Mouse (Mus musculus) spleen, embryonic (tissue): ENCODE results near the gene Olfr15.
"Not testable (repeated sequence)": the region's sequence is repeated elsewhere in the genome, so short reads cannot be mapped to it uniquely, and the experiment has no call there.

Source experiments
- CTCF ChIA-PET: fragments of 350-600 bp; sonication (Branson Sonifier 250); formaldehyde crosslinking; loops from one replicate; lab custom pipeline; 2022; lab: Charles Lee

Olfr15 gene

GRCm38 (mm10) chr16:3830588-3831109 is at the start of gene Olfr15:
Gene Olfr15, plus strand, starts transcription at chr16:3830878.
- CTCF ChIA-PET: no interaction called here

GRCm38 (mm10) chr16:3781237-3781636 is 49.4 kb upstream of the Olfr15 start:
- CTCF ChIA-PET: no interaction called here

- CTCF ChIA-PET: no interaction called here
Measured at GRCm38 (mm10) chr16:3788394-3788793, 42.3 kb upstream of the Olfr15 start.

GRCm38 (mm10) chr16:3808176-3808575 is 22.5 kb upstream of the Olfr15 start:
- CTCF ChIA-PET: no interaction called here

GRCm38 (mm10) chr16:3814667-3815066 is 16.0 kb upstream of the Olfr15 start:
- CTCF ChIA-PET: not testable (repeated sequence)

GRCm38 (mm10) chr16:3820202-3820601 is 10.5 kb upstream of the Olfr15 start:
- CTCF ChIA-PET: no interaction called here

- CTCF ChIA-PET: no interaction called here
Measured at GRCm38 (mm10) chr16:3828021-3828420, 2.7 kb upstream of the Olfr15 start.

- CTCF ChIA-PET: no interaction called here
Measured at GRCm38 (mm10) chr16:3829727-3830126, 951 bp upstream of the Olfr15 start.

GRCm38 (mm10) chr16:3835461-3835860 is 4.8 kb downstream of the Olfr15 start:
- CTCF ChIA-PET: no interaction called here

- CTCF ChIA-PET: interaction anchor here (1.3 kb wide), 1 partner anchor 8 kb away, joined by 7 read pairs; the partner anchor contains the start of gene Zfp174
Measured at GRCm38 (mm10) chr16:3839157-3839885, 8.6 kb downstream of the Olfr15 start.

- CTCF ChIA-PET: interaction anchor here (0.9 kb wide), 1 partner anchor 92 kb away, joined by 5 read pairs; no protein-coding TSS in a partner anchor
Measured at GRCm38 (mm10) chr16:3842989-3843388, 12.3 kb downstream of the Olfr15 start.

GRCm38 (mm10) chr16:3843796-3844195 is 13.1 kb downstream of the Olfr15 start:
- CTCF ChIA-PET: no interaction called here

- CTCF ChIA-PET: interaction anchor here (0.9 to 1.2 kb wide), 2 partner anchors 8 to 15 kb away, joined by 3 to 7 read pairs; no protein-coding TSS in a partner anchor
Measured at GRCm38 (mm10) chr16:3846711-3847518, 16.2 kb downstream of the Olfr15 start, which contains the start of gene Zfp174. Gene Zfp174, plus strand, starts transcription at chr16:3847268.

- CTCF ChIA-PET: interaction anchor here (0.9 to 1.2 kb wide), 2 partner anchors 9 to 14 kb away, joined by 3 to 7 read pairs; no protein-coding TSS in a partner anchor
Measured at GRCm38 (mm10) chr16:3847871-3848270, 17.2 kb downstream of the Olfr15 start.

GRCm38 (mm10) chr16:3848416-3848815 is 17.7 kb downstream of the Olfr15 start:
- CTCF ChIA-PET: no interaction called here

GRCm38 (mm10) chr16:3851301-3851700 is 20.6 kb downstream of the Olfr15 start:
- CTCF ChIA-PET: not testable (repeated sequence)

- CTCF ChIA-PET: no interaction called here
Measured at GRCm38 (mm10) chr16:3852586-3852985, 21.9 kb downstream of the Olfr15 start.

- CTCF ChIA-PET: no interaction called here
Measured at GRCm38 (mm10) chr16:3854437-3855182, 23.9 kb downstream of the Olfr15 start.

- CTCF ChIA-PET: no interaction called here
Measured at GRCm38 (mm10) chr16:3855776-3856175, 25.1 kb downstream of the Olfr15 start.

- CTCF ChIA-PET: interaction anchor here (0.7 kb wide), 1 partner anchor 53 kb away, joined by 3 read pairs; no protein-coding TSS in a partner anchor
Measured at GRCm38 (mm10) chr16:3859254-3859653, 28.6 kb downstream of the Olfr15 start.

- CTCF ChIA-PET: no interaction called here
Measured at GRCm38 (mm10) chr16:3871815-3872214, 41.1 kb downstream of the Olfr15 start.
